Mouse (Mus musculus) limb, embryonic 14.5 days (tissue): ENCODE results near the gene Bhmt. TPM values are rescaled to one million over a fixed set of nuclear protein-coding genes. Genes with fewer than 3 reads are reported as not detected.

Experiments used
- ATAC-seq: fragments of 200-750 bp; cut with Nextera tagmentation; 2 replicates; pipeline ENCODE4 v1.8.0; 2017; ENCODE audit warnings: low read depth, moderate number of reproducible peaks, moderate TSS enrichment; ENCODE audit not compliant: low FRiP score
- DNase-seq: peaks from one replicate; pipeline ENCODE4 v3.0.0-alpha.2; 2015; ENCODE audit warnings: low spot score
- H3K27ac ChIP-seq: fragments of 300-500 bp; sonication (generic); replicated peaks from 2 replicates; pipeline ENCODE4 v1.5.1; 2014; ENCODE audit warnings: low read depth, mild to moderate bottlenecking, low read length, moderate library complexity, mixed read lengths
- H3K27me3 ChIP-seq: fragments of 300-500 bp; sonication (generic); 2 replicates; pipeline ENCODE4 v1.6.1; 2014; ENCODE audit warnings: low read length, mixed read lengths; ENCODE audit not compliant: control insufficient read depth, insufficient read depth
- H3K36me3 ChIP-seq: fragments of 300-500 bp; sonication (generic); 2 replicates; pipeline ENCODE4 v1.6.1; 2014; ENCODE audit warnings: mild to moderate bottlenecking, low read length, moderate library complexity, mixed read lengths; ENCODE audit not compliant: control insufficient read depth, insufficient read depth
- H3K4me1 ChIP-seq: fragments of 300-500 bp; sonication (generic); 2 replicates; pipeline ENCODE4 v1.6.1; 2014; ENCODE audit warnings: antibody characterized with exemption, low read length, mixed read lengths; ENCODE audit not compliant: control insufficient read depth, insufficient read depth
- H3K4me2 ChIP-seq: fragments of 300-500 bp; sonication (generic); replicated peaks from 2 replicates; pipeline ENCODE4 v1.6.1; 2014; ENCODE audit warnings: low read depth, mild to moderate bottlenecking, low read length, moderate library complexity; ENCODE audit not compliant: severe bottlenecking
- H3K4me3 ChIP-seq: fragments of 300-500 bp; sonication (generic); replicated peaks from 2 replicates; pipeline ENCODE4 v1.5.1; 2014; ENCODE audit warnings: low read length
- H3K9ac ChIP-seq: fragments of 300-500 bp; sonication (generic); 2 replicates; pipeline ENCODE4 v1.6.1; 2014; ENCODE audit warnings: mild to moderate bottlenecking, low read depth, low read length, moderate library complexity; ENCODE audit not compliant: severe bottlenecking
- H3K9me3 ChIP-seq: fragments of 300-500 bp; sonication (generic); 2 replicates; pipeline ENCODE4 v1.6.1; 2016; ENCODE audit warnings: low read length; ENCODE audit not compliant: control insufficient read depth
- POLR2A ChIP-seq: fragments of 200-500 bp; IDR thresholded peaks from 2 replicates; pipeline ENCODE4 v1.8.0; 2012; ENCODE audit warnings: inconsistent platforms, mild to moderate bottlenecking, moderate library complexity, borderline replicate concordance; ENCODE audit not compliant: insufficient read depth, insufficient read length; ENCODE audit errors: extremely low read depth
- WGBS: fragments of 180-500 bp; shearing (Covaris S2); extraction: QIAGEN DNeasy Blood & Tissue Kit; methylation state at CpG from one replicate; pipeline ENCODE4 v1.1.7; 2014; 5-methylcytosine and 5-hydroxymethylcytosine counted together
- polyA plus RNA-seq, 2 experiments: library from polyadenylated mRNA; depleted of rRNA in 1 of 2; stranded (reverse) in 1 of 2; unstranded in 1 of 2; fragments of >200 nt; fragmentation: Nextera tagmentation in 1 of 2; extraction: Ambion mirVana in 1 of 2; gene quantifications; 2 replicates each; pipeline versions ENCODE4 v1.2.1 to v1.2.3; 2012 to 2014

Gene Bhmt
- polyA plus RNA-seq, 2 experiments, result 0.05 TPM; not detected in 1

GRCm38 (mm10) chr13:93653382-93653781 is 15.6 kb upstream of the Bhmt start:
- Histone ChIP-seq H3K9me3 (no peaks in the 10 kb centered on the region), H3K9ac (no peak overlapping the region), H3K27me3 (no peaks in the 10 kb centered on the region), H3K27ac (no peak overlapping the region), H3K4me1 (no peaks in the 10 kb centered on the region), H3K36me3 (no peaks in the 10 kb centered on the region), H3K4me2 (no peak overlapping the region), H3K4me3 (no peak overlapping the region)
- TF ChIP-seq POLR2A, result no peak
- WGBS, result 90% methylated on average over 6 of the region's 6 CpGs
- no peak for DNase-seq
- ATAC-seq, result no peak

GRCm38 (mm10) chr13:93648387-93649130 is 10.8 kb upstream of the Bhmt start:
- ATAC-seq, result no peak
- 78% methylated on average over 7 of the region's 7 CpGs for WGBS
- H3K27ac ChIP-seq, result no peak overlapping the region
- no peak overlapping the region for H3K9ac ChIP-seq
- TF ChIP-seq POLR2A, result no peak
- H3K9me3 ChIP-seq, result no peaks in the 10 kb centered on the region
- no peaks in the 10 kb centered on the region for H3K4me1 ChIP-seq
- H3K36me3 ChIP-seq, result no peaks in the 10 kb centered on the region
- no peak for DNase-seq
- no peak overlapping the region for H3K4me2 ChIP-seq
- H3K4me3 ChIP-seq, result no peak overlapping the region
- no peaks in the 10 kb centered on the region for H3K27me3 ChIP-seq

DNA sequence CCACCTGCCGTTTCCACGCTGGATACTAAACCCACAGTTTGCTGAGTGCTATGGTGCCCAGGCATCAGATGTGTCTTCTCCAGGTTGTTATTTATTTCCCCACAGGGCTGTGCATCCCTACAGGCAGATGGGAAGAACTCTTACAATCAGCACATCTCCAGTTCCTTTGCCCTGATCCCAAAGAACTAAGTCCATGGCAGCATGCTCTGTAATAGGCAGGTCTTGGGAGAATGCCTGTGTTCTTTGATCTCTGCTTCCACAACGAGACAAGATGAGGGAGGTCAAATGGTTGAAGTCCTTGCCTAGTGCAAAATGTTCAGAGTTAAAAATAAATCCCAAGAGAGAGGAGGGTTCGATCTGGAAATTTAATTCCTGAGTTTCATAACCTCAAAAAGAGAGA is 1.9 kb upstream of the Bhmt start:
- DNase-seq (no peak), ATAC-seq (no peak)
- H3K27ac ChIP-seq, result no peak overlapping the region
- H3K4me3 ChIP-seq, result no peak overlapping the region
- no peak overlapping the region for H3K9ac ChIP-seq
- 57% methylated on average over 4 of the region's 4 CpGs for WGBS
- no peaks in the 10 kb centered on the region for H3K9me3 ChIP-seq
- no peaks in the 10 kb centered on the region for H3K27me3 ChIP-seq
- no peaks in the 10 kb centered on the region for H3K4me1 ChIP-seq
- no peak overlapping the region for H3K4me2 ChIP-seq
- TF ChIP-seq POLR2A, result no peak
- no peaks in the 10 kb centered on the region for H3K36me3 ChIP-seq

- ATAC-seq, result no peak
- no peak overlapping the region for H3K4me3 ChIP-seq
- no peak overlapping the region for H3K4me2 ChIP-seq
- no peak overlapping the region for H3K9ac ChIP-seq
- H3K9me3 ChIP-seq, result no peaks in the 10 kb centered on the region
- DNase-seq, result no peak
- H3K27ac ChIP-seq, result no peak overlapping the region
- H3K4me1 ChIP-seq, result no peaks in the 10 kb centered on the region
- H3K36me3 ChIP-seq, result no peaks in the 10 kb centered on the region
- H3K27me3 ChIP-seq, result no peaks in the 10 kb centered on the region
- WGBS, result 75% methylated on average over 1 of the region's 1 CpGs
- TF ChIP-seq POLR2A, result no peak
These were observed 1.2 kb downstream of the Bhmt start for GRCm38 (mm10) chr13:93636561-93636960.

- Histone ChIP-seq H3K36me3 (no peaks in the 10 kb centered on the region), H3K4me3 (no peak overlapping the region), H3K27me3 (no peaks in the 10 kb centered on the region), H3K27ac (no peak overlapping the region), H3K9me3 (no peaks in the 10 kb centered on the region), H3K4me2 (no peak overlapping the region), H3K4me1 (no peaks in the 10 kb centered on the region), H3K9ac (no peak overlapping the region)
- no peak for TF ChIP-seq POLR2A
- no peak for DNase-seq
- 84% methylated on average over 5 of the region's 5 CpGs for WGBS
- ATAC-seq, result no peak
These were observed 4.8 kb downstream of the Bhmt start for GRCm38 (mm10) chr13:93632927-93633326.
